Mouse (Mus musculus) cerebellum, postnatal 4 days (tissue): Measurements from ENCODE around the gene Brd7.

Experiments used
- DNase-seq, 2 experiments: peaks; one replicate each; pipeline ENCODE4 v3.0.0; 2022; ENCODE audit warnings: low spot score in 2 of 2, mixed read lengths in 1 of 2

Gene Brd7

DNA sequence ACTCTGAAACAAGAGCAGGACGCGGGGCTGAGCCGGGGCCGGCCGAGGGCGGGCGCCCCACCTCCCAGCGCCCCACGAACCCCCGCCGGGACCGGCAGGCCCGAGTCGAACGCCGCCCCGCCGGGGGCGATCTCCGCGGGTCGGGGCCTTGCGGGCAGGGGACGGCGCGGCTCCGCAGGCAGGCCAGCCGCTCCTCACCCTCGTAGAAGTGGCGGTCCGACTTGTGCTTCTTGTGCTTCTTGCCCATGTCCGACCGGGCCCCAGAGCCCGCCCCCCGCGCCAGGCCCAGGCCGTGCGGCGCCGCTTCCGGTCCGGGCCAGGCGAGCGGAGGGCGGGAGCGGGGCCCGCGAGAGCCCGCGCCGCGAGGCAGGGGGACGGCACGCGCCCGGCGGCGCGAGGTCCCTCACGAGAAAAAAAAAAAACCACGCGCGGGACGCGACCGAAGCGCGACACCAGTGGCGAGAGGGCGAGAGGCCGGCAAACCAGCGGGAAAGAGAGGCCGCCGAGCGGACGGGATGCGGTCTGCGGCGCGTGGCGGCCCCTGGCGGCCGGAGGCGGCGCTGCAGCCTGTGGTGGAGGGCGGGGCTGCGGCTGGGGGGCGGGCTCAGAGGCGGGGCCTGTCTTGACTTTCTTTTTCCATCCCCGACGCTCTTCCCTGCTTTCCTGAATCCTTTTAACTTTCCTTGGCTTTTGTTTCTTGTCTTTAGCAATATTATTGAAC is at the start of gene Brd7:
TSS of gene Brd7 (minus strand) at position 487 of the 721 bp plus-strand sequence.
- peak; percentile 87 to 96 for DNase-seq

GRCm38 (mm10) chr8:88411461-88411860 is 49.5 kb upstream of the Brd7 start:
- no peak for DNase-seq

DNA sequence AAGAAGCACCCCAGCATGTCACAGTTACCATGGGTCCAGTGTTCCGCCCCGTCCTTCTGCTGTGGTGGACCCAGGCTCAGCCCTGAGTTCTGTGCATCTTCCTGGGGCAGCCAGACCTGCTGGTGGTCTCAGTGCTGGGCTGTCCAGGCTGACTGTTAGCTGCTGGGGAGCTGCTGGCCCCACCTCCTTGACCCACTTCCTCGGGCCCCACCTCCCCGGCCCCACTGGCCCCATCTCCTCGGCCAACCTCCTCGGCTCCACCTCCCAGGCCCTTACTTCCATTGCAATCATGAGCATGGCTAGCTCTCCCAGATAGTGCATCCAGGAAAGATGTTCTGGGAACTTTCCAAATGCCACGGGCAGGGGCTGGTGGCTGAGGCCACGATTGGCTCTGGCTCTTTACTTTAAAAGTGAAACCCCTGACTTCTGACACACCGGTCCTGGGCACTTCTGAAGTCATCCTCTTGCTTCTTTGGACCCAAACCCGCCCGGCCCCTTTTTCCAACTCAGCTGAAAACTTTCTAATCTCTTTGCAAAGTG is 47.5 kb upstream of the Brd7 start:
- DNase-seq: no peak

DNA sequence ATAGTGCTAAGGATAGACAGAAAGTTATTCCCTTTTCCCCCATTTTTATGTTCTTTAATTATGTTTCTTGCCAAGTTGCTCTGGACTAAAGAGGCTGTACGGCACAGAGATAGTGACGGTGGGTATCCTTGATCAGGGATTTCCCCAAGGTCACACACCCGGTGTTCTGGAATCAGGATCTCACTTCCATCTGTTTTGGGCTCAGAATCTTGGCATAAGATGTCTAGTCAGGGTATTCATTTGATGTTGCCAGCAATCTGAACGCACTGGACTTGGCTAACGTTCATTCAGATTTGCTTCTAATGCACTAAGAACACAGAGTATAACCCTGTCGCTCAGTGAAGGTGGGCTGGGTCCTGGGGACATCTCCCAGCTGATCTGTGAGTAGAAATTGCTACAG is 45.7 kb upstream of the Brd7 start:
- DNase-seq: no peak

DNA sequence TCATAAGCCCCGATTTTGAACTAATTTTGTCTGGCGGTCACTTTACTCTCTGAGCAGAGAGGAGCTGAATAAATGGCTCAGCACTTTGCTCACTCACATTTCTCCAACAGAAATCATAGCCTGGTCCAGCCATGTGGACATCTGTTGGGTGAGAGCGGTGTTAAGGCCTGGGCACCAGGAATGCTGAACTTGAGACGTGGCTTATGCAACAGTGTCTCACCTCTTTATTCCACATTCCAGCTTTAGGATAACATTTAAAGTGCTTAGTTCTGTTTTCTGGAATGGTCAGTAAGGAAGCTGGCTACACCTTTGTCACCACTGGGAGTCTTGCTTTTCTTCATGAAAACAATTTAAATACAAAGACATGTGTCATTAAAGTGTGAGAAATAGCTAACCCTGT is 36.1 kb upstream of the Brd7 start:
- DNase-seq: no peak

- DNase-seq: no peak
Measured at GRCm38 (mm10) chr8:88393298-88393697, 31.3 kb upstream of the Brd7 start.

DNA sequence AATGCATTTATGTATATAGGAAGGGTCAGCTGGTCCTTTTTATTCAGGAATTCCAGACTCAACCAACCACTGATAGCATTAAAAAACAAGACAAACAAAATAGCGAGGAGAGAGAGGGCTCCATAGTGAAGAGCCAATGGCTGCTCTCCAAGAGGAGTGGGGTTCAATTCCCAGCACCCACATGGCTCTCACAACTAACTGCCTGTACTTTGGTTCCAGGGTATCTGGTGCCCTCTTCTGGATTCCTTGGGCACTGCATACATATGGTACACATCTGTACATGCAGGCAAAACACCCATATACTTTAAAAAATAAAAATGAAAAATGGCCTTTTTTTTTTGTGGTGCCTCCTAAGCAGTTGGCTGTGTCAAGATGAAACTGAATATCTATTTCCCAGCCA is 28.8 kb upstream of the Brd7 start:
- DNase-seq: no peak

DNA sequence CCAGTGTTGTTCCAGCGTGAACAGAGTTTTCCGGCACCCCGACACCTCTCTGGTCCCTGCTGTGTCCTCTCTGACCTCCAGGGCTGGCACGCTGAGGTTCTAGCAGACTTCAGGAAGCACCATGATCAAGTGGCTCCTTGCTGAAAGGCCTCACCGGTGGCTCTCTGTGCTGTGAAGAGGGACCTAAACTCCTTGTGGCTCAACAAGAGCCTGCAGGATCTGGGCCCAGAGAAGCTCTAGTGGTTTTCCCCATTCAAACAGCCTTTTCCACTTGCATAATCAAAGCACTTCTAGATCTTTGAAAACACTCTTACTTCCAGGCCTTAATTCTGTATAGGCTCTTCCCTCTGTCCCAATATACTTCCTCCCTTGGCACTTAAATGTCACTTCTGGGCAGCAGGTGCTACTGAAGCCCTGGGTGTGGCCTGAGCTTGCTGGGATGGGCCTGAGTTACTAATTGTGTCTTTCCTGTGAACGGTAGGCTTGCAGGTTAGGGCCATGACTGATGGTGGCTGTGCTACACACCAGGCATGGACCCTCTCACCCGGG is 26.8 kb upstream of the Brd7 start:
- no peak for DNase-seq

GRCm38 (mm10) chr8:88387874-88388273 is 25.9 kb upstream of the Brd7 start:
- peak in 1 of 2 experiments; percentile 34 for DNase-seq

DNA sequence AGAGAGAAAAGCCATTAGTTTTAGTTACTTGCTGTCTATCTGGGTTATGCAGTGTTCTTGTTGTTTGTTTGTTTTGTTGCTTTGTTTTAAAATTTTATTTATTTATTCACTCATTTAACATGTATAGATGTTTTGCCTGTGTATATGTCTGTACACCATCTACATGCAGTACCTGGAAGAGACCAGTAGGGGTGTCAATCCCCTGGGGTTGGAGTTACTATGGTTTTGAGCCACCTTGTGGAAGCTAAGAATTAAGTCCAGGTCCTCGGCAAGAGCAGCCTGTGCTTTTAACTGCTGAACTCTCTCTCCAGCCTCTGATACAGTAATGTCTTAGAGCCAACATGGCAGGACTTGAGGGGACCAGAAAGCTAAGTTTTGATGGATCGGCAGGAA is 21.2 kb upstream of the Brd7 start:
- no peak for DNase-seq

DNA sequence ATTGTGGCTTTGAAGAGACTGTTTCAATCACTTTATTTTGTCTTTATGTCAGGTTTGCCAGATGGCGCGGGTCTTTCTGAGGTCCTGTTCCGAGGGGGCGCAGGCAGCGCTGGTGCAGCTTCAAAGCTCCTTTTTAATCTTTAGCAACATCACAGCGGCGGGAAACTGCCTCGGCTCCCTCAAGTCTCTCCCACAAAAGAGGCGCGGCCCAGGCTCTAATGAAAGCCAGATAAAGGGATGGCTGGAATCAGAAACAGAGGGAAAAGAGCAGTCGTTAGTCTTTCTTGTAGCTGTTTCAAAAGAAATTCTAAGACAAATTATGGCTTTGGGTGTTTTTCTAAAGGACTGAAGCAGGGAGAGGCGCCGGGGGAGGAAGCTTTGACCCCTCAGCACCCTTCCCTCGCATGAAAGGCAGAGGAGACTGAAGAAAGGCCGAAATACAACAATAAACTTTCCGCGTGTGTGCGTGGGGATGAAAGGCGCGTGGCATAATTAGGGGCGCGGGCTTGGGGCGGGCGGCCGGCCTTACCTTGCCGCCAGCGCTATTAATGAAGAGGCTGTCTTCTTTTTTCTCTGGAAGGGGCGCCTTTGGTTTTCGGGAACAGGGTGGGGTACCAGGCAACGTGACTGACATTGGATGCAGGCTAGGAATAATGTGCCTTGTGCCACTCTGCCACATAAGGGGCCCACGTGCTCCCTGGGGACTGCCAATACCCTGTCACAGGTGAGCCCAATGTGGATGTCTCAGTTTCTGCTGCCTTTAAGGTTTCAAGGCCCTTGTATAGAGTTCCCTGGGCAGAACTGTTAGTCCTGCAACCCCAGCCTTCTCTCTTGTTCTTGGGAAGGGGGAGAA is 20.5 kb upstream of the Brd7 start:
- DNase-seq: no peak

DNA sequence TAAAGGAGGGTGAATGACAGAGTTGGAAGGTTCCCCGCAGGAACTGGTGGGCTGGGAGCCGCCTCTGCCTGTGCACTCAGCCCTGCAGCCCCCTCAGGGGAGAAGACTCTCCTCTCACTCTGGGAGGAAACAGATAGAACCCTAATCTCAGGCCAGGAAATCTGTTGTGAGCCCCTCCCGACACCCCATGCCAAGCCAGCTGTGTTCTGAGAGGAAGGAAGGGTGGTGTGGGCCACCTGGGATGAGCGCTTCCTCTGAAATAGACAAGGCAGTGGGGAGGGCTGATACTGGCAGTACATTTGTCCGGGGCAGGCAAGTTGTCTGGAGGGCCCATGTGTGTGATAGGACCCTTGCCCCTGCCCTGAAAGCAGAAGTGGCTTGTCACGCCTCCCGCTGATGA is 18.5 kb upstream of the Brd7 start:
- no peak for DNase-seq

DNA sequence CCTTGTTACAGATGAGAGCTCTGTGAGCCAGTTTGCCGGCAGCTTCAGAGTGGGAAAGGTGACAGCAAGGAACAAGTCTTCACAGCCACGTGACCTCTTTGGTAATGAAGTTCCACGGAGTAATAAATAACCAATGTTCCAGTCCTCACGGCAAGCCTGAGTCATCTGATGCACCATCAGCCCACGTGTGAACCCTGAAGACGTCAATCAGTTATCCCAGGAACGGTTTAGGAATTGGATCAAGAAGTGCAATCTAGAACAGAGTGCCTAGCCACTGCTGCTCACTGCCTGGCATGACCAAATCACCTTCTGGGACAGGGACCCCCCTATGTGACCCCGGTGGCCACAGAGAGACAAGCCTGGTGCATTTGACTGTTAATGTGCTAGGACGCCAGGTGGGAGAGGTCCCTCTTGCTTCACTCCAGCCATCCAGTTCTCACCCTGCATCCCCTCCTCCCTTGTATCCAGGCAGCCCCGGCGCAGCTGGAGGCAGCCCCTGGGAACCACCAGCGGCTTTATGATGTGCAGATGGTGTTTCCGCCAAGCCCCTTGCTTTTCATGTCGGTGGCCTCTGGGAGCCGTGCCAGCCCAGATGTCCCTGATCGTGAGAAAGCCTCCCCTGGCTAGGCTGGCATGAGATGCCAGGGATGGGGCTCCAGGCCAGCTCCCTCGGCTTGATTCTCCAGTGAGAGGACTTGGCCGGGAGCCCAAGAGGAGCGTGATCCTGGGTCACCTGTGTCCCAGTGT is 15.0 kb upstream of the Brd7 start:
- peak; percentile 61 to 84 for DNase-seq

DNA sequence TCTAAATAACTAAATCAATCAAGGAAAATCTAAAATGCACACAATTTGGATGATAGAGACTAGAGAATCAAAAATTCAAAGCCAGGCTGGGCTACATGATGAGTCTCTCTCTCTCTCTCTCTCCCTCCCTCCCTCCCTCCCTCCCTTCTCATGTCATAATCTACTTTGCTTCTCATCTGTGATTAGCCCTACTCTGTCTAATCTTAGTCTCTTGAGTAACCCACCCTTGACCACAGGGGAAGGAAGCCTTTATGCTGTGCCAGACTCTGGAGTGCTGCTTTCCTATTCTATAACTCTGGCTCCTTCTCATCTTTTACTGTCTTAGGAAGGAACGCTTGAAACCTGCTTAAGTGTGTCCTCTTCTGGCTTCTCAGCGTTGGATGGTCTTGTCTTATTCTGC is 9.5 kb upstream of the Brd7 start:
- DNase-seq: no peak

- no peak for DNase-seq
Measured at GRCm38 (mm10) chr8:88369805-88370204, 7.8 kb upstream of the Brd7 start.

GRCm38 (mm10) chr8:88369221-88369620 is 7.2 kb upstream of the Brd7 start:
- peak in 1 of 2 experiments; percentile 24 for DNase-seq

GRCm38 (mm10) chr8:88362446-88363150 is 604 bp upstream of the Brd7 start:
- DNase-seq: peak in 1 of 2 experiments; percentile 15

DNA sequence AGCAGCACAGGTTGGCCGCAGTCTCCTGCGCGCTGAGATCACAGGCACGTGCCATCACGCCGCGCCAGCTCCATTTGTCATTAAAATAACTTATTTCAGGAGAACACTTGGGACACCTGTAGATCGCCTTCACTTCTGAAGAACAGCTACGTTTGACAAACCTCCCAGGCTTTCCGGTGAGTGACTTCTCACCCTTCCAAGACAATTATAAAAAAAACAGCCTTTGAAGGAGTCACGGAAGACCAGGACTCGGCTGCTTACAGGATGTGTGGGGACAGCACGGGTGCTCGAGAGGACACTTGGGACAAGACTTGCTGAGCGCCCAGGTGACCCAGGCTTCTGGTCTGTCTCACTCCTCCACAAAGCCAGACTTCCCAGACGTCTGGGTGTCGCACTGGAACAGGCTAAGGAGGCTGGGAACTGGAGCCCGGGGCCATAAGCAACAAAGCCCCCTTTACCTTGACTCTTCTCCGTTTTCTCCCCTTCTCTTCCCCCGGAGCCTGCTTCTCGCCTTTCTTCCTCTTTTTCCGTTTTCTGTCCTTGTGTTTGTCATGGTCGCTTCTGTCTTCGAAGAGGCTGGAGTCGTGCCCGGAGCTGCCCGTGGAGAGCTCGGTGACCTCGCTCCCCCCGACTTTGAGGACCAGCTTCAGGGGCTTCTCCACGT is 818 bp downstream of the Brd7 start:
- no peak for DNase-seq

GRCm38 (mm10) chr8:88359959-88360358 is 2.0 kb downstream of the Brd7 start:
- no peak for DNase-seq

DNA sequence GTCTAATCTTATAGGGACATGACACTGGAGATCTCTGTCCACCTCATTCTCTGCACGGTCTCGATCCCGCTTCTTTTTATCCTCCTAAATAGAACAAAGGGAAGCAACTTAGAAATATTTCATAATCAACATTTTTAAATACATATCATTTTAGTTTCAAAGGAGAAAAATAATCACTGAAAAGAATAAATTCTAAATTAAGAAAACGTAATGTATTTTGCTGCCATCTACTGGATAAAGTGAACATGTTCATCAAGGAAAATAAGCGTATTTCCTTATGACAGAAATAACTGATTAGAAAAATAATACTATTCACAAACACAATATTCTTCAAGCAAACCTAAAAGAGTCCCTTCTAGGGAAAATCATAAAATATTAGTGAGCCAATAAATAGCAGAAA is 4.0 kb downstream of the Brd7 start:
- DNase-seq: no peak
